Mouse (Mus musculus): ENCODE measurements around the gene Vmn1r27. TPM values are rescaled to one million over a fixed set of nuclear protein-coding genes. Genes with fewer than 3 reads are reported as not detected.

Gene Vmn1r27
- total RNA-seq (2012; rRNA removed) (not detected in 2 replicates), total RNA-seq (2014; rRNA removed) (not detected in 2 replicates), polyA plus RNA-seq (2012; ENCODE audit: insufficient read length, low read depth) (not detected in 2 replicates)

GRCm38 (mm10) chr6:58218721-58219120 is at the start of gene Vmn1r27:
Gene Vmn1r27, minus strand, starts transcription at chr6:58218821.
- TF ChIP-seq CTCF (conservative IDR thresholded peaks at IDR 0.05 in 1 of 2, IDR thresholded peaks at IDR 0.05 in 1 of 2; ENCODE audit: low read depth in 2 of 2, low read length in 2 of 2) (no peak), SIN3A (IDR thresholded peaks at IDR 0.05; ENCODE audit: low read length) (no peak), POLR2AphosphoS2 (IDR thresholded peaks at IDR 0.05; ENCODE audit: low read depth, low read length) (no peak), IRF4 (IDR thresholded peaks at IDR 0.05; ENCODE audit: low read depth, low read length) (no peak), NRF1 (IDR thresholded peaks at IDR 0.05; ENCODE audit: low read depth, low read length) (no peak), RAD21 (IDR thresholded peaks at IDR 0.05; ENCODE audit: low read depth, low read length) (no peak), ELF1 (IDR thresholded peaks at IDR 0.05; ENCODE audit: low read depth, low read length) (no peak), MYC (IDR thresholded peaks at IDR 0.05; ENCODE audit: low read depth, low read length) (no peak), KAT2A (IDR thresholded peaks at IDR 0.05; ENCODE audit: insufficient replicate concordance, low read length) (no peak), MAZ (IDR thresholded peaks at IDR 0.05; ENCODE audit: low read depth, low read length) (no peak), RCOR1 (conservative IDR thresholded peaks at IDR 0.05; ENCODE audit: low read depth, low read length) (no peak), SMC3 (IDR thresholded peaks at IDR 0.05; ENCODE audit: low read depth, low read length) (no peak), EP300 (IDR thresholded peaks at IDR 0.05; ENCODE audit: low read length) (no peak), PAX5 (IDR thresholded peaks at IDR 0.05; ENCODE audit: low read length) (no peak), MEF2A (IDR thresholded peaks at IDR 0.05; ENCODE audit: borderline replicate concordance, low read depth, low read length) (no peak), MAX (IDR thresholded peaks at IDR 0.05; ENCODE audit: low read length) (no peak), ZMIZ1 (IDR thresholded peaks at IDR 0.05; ENCODE audit: low read depth, low read length) (no peak), BHLHE40 (IDR thresholded peaks at IDR 0.05; ENCODE audit: low read depth, low read length) (no peak), MXI1 (IDR thresholded peaks at IDR 0.05; ENCODE audit: low read depth, low read length) (no peak), GABPA (IDR thresholded peaks at IDR 0.05; ENCODE audit: insufficient replicate concordance, low read depth, low read length) (no peak)
- Histone ChIP-seq H3K4me1 (ENCODE audit: control insufficient read depth in 1 of 2, insufficient read depth in 2 of 2) (no peaks in the 10 kb centered on the region), H3K79me2 (replicated peaks; ENCODE audit: control insufficient read depth, extremely low read depth, insufficient read depth, poor library complexity, severe bottlenecking) (no peaks in the 10 kb centered on the region), H3K36me3 (replicated peaks in 1 of 2; ENCODE audit: control insufficient read depth in 1 of 2, insufficient read depth in 1 of 2, low read length in 1 of 2) (no peaks in the 10 kb centered on the region), H3K27me3 (replicated peaks) (no peaks in the 10 kb centered on the region), H3K9me3 (replicated peaks; ENCODE audit: low read length) (no peaks in the 10 kb centered on the region), H3K4me3 (replicated peaks in 1 of 3; ENCODE audit: low read depth in 2 of 3, low read length in 2 of 3, poor library complexity in 1 of 3) (no peak within 1 kb of the TSS), H3K9ac (ENCODE audit: insufficient read depth, low read depth) (no peak within 1 kb of the TSS), H3K4me2 (ENCODE audit: insufficient read depth, low read depth, poor library complexity, severe bottlenecking) (no peak within 1 kb of the TSS), H3K27ac (ENCODE audit: insufficient read depth, low read depth) (no peak within 1 kb of the TSS)
- in situ Hi-C loops (cut with MboI; ENCODE audit: low pct_ligation_motif_present, low pct_unique_long_range_greater_than_20kb, low sequenced_read_pairs), result no loop called here
- no peak for DNase-seq (ENCODE audit: extremely low read depth)
- dilution Hi-C loops (cut with MboI; ENCODE audit: extremely low pct_ligation_motif_present, extremely low pct_unique_long_range_greater_than_20kb, low sequenced_read_pairs), result no loop called here

DNA sequence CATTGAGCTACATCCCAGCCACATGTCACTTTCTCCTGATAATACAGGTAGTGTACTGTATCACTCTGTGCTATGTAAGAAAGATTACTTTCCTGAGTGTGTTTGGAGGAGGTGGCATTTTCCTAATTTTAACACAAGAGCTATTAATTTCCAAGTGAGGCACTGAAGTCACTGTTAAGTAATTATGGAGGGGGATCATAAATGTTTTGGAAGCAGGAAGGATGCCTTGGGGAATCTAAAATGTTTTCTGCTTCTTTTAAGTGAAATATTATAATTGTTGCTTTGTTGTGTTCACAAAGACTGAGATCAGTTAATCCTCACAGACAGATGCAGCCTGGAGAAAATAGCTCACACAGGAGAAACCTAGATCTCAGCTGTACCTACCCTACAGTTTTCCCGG is 43.1 kb upstream of the Vmn1r27 start, which contains the start of gene Vmn1r28:
Vmn1r28 (plus strand) TSS at position 301 of the 400 bp plus-strand sequence.
- no peaks in the 10 kb centered on the region for H3K79me2 ChIP-seq (replicated peaks; ENCODE audit: control insufficient read depth, extremely low read depth, insufficient read depth, poor library complexity, severe bottlenecking)
- no peak within 1 kb of the TSS for H3K4me2 ChIP-seq (ENCODE audit: insufficient read depth, low read depth, poor library complexity, severe bottlenecking)
- TF ChIP-seq MAX (IDR thresholded peaks at IDR 0.05; ENCODE audit: low read length) (no peak), PAX5 (IDR thresholded peaks at IDR 0.05; ENCODE audit: low read length) (no peak), IRF4 (IDR thresholded peaks at IDR 0.05; ENCODE audit: low read depth, low read length) (no peak), SIN3A (IDR thresholded peaks at IDR 0.05; ENCODE audit: low read length) (no peak), NELFE (IDR thresholded peaks at IDR 0.05; ENCODE audit: low read depth, low read length) (no peak)
- H3K36me3 ChIP-seq (replicated peaks in 1 of 2; ENCODE audit: control insufficient read depth in 1 of 2, insufficient read depth in 1 of 2, low read length in 1 of 2), result no peaks in the 10 kb centered on the region
- no peaks in the 10 kb centered on the region for H3K9me3 ChIP-seq (replicated peaks; ENCODE audit: low read length)
- no peak within 1 kb of the TSS for H3K9ac ChIP-seq (ENCODE audit: insufficient read depth, low read depth)
- no peaks in the 10 kb centered on the region for H3K27me3 ChIP-seq (replicated peaks)
- dilution Hi-C loops (cut with MboI; ENCODE audit: extremely low pct_ligation_motif_present, extremely low pct_unique_long_range_greater_than_20kb, low sequenced_read_pairs) (no loop called here), in situ Hi-C loops (cut with MboI; ENCODE audit: low pct_ligation_motif_present, low pct_unique_long_range_greater_than_20kb, low sequenced_read_pairs) (no loop called here)
- no peaks in the 10 kb centered on the region for H3K4me1 ChIP-seq (ENCODE audit: control insufficient read depth in 1 of 2, insufficient read depth in 2 of 2)
- no peak for DNase-seq (ENCODE audit: extremely low read depth)
- no peak within 1 kb of the TSS for H3K27ac ChIP-seq (ENCODE audit: insufficient read depth, low read depth)
- no peak within 1 kb of the TSS for H3K4me3 ChIP-seq (replicated peaks in 1 of 3; ENCODE audit: low read depth in 2 of 3, low read length in 2 of 3, poor library complexity in 1 of 3)

Data from CH12.LX (cell line).